Mouse (Mus musculus): ENCODE data around the gene Sgms1. TPM values are rescaled to one million over a fixed set of nuclear protein-coding genes. Genes with fewer than 3 reads are reported as not detected.
"Not testable (repeated sequence)": the region's sequence is repeated elsewhere in the genome, so short reads cannot be mapped to it uniquely, and the experiment has no call there.

Gene Sgms1
- total RNA-seq, 2 experiments from 2014 or later: 37.0 to 45.7 TPM

GRCm38 (mm10) chr19:32169634-32170540 is 219.6 kb downstream of the Sgms1 start:
- DNase-seq (ENCODE audit: extremely low spot score in 1 of 2, low spot score in 1 of 2): peak; percentile 62 to 92

GRCm38 (mm10) chr19:32168031-32168430 is 221.5 kb downstream of the Sgms1 start:
- DNase-seq (ENCODE audit: extremely low spot score in 1 of 2, low spot score in 1 of 2): no peak

- no peak for DNase-seq (ENCODE audit: extremely low spot score in 1 of 2, low spot score in 1 of 2)
Observed at GRCm38 (mm10) chr19:32166823-32167605, 222.5 kb downstream of the Sgms1 start.

GRCm38 (mm10) chr19:32165711-32166110 is 223.8 kb downstream of the Sgms1 start:
- DNase-seq (ENCODE audit: extremely low spot score in 1 of 2, low spot score in 1 of 2): no peak

- no peak for DNase-seq (ENCODE audit: extremely low spot score in 1 of 2, low spot score in 1 of 2)
Observed at GRCm38 (mm10) chr19:32164128-32164527, 225.4 kb downstream of the Sgms1 start.

GRCm38 (mm10) chr19:32159944-32160343 is 229.6 kb downstream of the Sgms1 start:
- no peak for DNase-seq (ENCODE audit: extremely low spot score in 1 of 2, low spot score in 1 of 2)

GRCm38 (mm10) chr19:32159168-32159567 is 230.3 kb downstream of the Sgms1 start:
- DNase-seq (ENCODE audit: extremely low spot score in 1 of 2, low spot score in 1 of 2): no peak

- DNase-seq (ENCODE audit: extremely low spot score in 1 of 2, low spot score in 1 of 2): no peak
Observed at GRCm38 (mm10) chr19:32157045-32157444, 232.5 kb downstream of the Sgms1 start.

- DNase-seq (ENCODE audit: extremely low spot score in 1 of 2, low spot score in 1 of 2): no peak
Observed at GRCm38 (mm10) chr19:32152529-32152928, 237.0 kb downstream of the Sgms1 start.

- DNase-seq (ENCODE audit: extremely low spot score in 1 of 2, low spot score in 1 of 2): no peak
Observed at GRCm38 (mm10) chr19:32148710-32149109, 240.8 kb downstream of the Sgms1 start.

- no peak for DNase-seq (ENCODE audit: extremely low spot score in 1 of 2, low spot score in 1 of 2)
Observed at GRCm38 (mm10) chr19:32142383-32142782, 247.1 kb downstream of the Sgms1 start.

GRCm38 (mm10) chr19:32138361-32139088 is 251.0 kb downstream of the Sgms1 start:
- no peak for DNase-seq (ENCODE audit: extremely low spot score in 1 of 2, low spot score in 1 of 2)

- no peak for DNase-seq (ENCODE audit: extremely low spot score in 1 of 2, low spot score in 1 of 2)
Observed at GRCm38 (mm10) chr19:32137904-32138303, 251.6 kb downstream of the Sgms1 start.

GRCm38 (mm10) chr19:32136888-32137625 is 252.5 kb downstream of the Sgms1 start:
- no peak for DNase-seq (ENCODE audit: extremely low spot score in 1 of 2, low spot score in 1 of 2)

GRCm38 (mm10) chr19:32131707-32132488 is 257.6 kb downstream of the Sgms1 start:
- not testable (repeated sequence) for DNase-seq (ENCODE audit: extremely low spot score in 1 of 2, low spot score in 1 of 2)

GRCm38 (mm10) chr19:32129281-32129680 is 260.2 kb downstream of the Sgms1 start:
- no peak for DNase-seq (ENCODE audit: extremely low spot score in 1 of 2, low spot score in 1 of 2)

- DNase-seq (ENCODE audit: extremely low spot score in 1 of 2, low spot score in 1 of 2): no peak
Observed at GRCm38 (mm10) chr19:32127180-32127850, 262.2 kb downstream of the Sgms1 start.

GRCm38 (mm10) chr19:32124155-32124554 is 265.4 kb downstream of the Sgms1 start:
- no peak for DNase-seq (ENCODE audit: extremely low spot score in 1 of 2, low spot score in 1 of 2)

GRCm38 (mm10) chr19:32123196-32123595 is 266.3 kb downstream of the Sgms1 start:
- peak in 1 of 2 experiments; percentile 58 for DNase-seq (ENCODE audit: extremely low spot score in 1 of 2, low spot score in 1 of 2)

All from layer of hippocampus, postnatal 25 days (tissue).